Mouse (Mus musculus): ENCODE results near the gene Slc25a19.
A peak's percentile ranks its signal among the peaks of the same experiment; 100 is the strongest.
"Not testable (repeated sequence)": the region's sequence is repeated elsewhere in the genome, so short reads cannot be mapped to it uniquely, and the experiment has no call there.

Slc25a19 gene

DNA sequence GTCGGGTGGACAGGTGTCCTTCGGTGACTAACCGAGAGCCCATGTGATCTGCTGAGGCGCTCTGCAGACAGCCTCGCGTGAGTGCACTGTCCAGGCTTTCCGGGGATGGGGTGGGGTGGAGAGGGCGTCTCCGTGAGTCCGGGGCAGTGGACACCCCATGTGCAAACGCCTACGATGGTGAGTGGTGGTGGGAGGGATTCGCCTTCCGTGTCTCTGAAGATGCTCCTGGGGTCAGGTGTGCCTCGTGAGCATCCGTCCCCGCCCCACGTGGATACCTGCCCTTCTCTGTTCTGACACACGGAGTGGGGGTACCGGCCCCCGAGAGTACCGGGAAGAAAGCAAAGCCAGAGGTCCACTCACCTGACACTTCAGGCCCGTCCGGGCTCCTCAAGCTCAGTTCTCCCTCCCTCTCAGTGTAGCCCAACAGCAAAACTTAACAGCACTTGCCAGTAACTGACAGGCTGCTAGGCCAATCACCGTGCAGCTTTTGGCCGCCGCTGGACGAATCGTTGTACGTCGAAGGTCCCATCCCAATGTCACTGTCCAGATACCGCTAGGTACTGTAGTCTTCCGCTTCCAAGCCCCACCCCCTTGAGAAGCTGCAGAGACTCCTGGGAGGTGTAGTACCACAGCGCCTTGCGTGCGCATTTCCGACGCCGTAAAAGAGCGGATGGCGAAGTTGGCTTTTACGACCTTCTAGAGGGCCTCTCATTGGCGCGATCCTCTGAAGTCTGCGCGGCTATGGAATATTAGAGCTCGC is at the start of gene Slc25a19:
Gene Slc25a19 (minus strand): TSS at position 591 of the 760 bp plus-strand sequence.
- DNase-seq (ENCODE audit: low spot score) = peak; percentile 100

DNA sequence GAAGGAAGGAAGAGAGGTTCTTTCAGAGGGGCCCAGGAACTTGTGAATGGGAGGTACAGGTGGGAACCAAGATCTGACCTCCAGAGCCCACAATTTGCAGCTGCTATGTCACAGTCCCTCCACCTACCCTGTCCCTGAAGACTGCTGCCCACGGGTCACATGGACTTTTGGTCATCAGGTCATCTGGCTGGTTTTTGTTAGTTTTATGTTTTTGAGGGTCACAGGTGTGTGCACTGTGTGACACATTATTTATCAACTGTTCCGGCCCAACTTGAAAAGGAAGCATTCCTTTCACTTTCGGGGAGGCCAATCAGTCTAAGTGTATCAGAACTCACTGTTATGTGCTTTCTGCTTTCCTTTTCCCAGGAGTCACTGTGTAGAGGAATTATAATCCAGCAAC is 49.4 kb upstream of the Slc25a19 start:
- DNase-seq (ENCODE audit: low spot score) = no peak

DNA sequence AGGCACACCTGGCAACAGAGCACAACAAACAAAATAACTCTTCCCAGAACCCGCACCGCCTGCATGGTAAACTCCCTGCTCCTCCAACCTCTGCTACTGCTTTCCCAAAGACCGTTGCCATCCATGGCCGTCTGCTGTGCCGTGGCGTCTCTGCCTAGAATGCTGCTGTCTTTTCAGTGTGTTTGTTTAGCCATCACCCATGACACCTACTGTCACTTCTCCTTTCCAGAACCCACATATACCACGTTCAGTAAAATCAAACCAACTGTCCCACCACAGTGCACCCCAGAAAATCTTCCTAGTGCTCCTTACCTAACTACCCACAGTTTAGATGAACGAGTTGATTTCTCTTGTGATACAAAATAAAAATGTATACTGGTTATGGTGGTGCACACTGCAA is 48.6 kb upstream of the Slc25a19 start:
- no peak for DNase-seq (ENCODE audit: low spot score)

DNA sequence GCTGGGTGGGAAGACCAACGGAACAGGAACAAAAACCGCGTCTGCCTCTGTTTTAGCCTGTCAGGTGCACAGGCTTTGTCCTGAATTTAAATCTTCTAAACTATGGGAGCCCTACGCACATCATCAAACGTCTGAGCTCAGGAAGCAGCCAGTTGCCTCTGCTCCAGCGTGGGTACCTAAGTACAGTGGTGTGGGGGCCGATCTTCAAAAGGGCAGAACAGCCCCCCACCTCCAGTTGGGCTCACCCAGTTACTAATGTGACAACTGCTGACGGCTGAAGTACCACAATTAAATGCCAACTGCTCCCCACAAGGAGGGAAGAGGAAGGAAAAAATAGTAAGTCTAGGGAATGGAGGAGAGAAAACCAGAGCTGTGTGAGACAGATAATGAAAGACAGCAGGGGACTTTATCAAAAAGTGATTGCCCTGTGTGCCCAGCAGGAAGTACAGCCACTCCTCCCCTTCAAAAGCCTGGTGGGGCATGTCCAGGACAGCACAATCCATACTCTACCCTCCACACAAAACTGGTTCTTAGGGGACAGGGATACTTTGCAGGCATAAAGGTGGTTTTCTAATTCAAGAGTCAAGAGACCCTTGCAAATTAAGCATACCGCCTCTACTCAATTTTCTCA is 46.3 kb upstream of the Slc25a19 start:
- DNase-seq (ENCODE audit: low spot score) = no peak

DNA sequence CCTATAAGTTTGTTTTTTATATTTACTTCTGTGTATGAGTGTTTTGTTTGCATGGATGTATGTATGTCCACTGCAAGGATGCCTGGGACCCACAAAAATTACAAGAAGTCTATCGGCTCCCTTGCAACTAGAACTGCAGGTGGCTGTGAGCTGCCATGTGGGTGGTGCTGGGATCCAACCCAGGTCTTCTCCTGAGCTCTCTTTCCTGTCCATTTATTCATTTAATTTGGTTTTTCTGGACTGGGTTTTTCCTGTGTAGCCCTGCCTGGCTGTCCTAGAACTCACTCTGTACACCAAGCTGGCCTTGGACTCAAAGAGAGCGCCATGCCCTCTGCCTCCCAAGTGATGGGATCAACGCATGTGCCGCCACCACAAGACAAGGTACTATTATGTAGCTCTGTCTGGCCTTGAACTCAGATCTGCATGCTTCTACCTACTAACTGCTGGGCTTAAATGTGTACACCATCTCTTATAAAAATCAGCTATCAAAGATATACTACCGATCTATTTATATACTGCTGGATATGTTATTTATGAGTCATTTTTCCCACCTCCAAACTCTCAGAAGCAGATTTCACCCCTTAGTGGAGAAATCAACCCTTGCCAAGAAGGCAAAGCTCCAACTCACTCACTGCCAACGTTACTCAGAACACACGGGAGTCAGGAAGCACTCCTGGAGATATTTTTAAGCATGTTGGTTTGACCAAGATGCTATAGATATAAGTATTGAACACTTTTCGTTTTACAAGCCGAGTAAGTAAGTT is 45.6 kb upstream of the Slc25a19 start:
- DNase-seq (ENCODE audit: low spot score) = no peak

DNA sequence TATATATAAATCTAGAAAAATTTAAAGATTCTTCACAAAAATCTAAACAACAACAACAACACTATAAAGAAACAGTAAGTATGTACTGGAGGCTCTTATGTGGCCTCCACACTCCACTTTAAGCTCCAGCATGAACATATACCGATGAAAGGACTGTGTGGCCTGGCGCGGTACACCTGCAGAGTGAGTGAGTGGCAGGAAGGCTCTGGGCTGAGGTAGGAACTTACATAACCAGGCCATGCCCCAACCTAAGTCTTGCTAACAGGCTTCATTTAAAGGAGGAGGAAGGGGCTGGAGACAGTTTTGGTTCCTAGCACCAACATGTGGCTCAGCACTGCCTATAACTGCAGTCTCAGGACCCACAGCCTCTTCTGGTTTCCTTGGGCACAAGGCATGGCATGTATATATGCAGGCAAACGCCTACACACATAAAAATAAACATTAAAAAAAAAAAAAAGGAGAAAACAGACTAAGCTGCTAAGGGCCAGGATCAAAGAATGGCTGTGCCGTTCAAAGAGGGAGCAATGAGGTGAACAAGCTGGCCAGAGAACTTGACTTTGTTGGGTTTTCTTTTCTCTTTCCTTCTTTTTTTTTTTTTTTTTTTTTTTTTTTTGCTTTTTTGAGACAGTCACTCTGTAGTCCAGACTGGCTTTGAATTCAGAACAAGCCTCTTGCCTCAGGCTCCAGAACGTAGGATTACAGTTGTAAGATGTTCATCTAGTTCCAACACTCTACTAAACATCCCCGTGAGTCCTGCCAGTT is 44.3 kb upstream of the Slc25a19 start:
- no peak for DNase-seq (ENCODE audit: low spot score)

DNA sequence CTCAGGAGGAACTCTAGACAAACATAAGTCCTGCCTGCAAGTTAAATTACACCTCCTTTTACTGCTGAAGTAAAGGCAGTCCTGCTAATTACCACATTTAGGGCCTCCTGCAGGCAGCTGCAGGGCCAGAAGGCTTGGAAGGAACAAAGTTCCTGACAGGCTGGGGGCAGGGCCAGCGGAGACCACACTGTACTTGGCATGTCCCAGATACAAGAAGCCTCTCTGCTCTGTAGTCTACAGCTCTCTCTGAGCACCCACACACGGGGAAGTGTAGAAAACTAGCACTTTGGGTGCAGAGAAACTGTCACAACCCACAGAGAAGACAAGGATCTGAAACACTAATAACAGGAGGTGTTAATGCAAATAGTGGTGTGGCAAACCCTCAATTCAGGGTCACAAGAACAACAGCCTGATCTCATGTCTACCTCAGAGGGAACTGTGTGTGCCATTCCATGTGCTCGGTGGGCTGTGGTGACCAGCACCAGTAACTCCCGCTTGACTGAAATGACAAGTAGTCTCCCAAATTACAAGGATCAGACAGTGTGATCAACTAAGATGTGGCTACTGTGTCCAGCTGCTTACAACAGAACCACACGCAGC is 42.5 kb upstream of the Slc25a19 start:
- no peak for DNase-seq (ENCODE audit: low spot score)

DNA sequence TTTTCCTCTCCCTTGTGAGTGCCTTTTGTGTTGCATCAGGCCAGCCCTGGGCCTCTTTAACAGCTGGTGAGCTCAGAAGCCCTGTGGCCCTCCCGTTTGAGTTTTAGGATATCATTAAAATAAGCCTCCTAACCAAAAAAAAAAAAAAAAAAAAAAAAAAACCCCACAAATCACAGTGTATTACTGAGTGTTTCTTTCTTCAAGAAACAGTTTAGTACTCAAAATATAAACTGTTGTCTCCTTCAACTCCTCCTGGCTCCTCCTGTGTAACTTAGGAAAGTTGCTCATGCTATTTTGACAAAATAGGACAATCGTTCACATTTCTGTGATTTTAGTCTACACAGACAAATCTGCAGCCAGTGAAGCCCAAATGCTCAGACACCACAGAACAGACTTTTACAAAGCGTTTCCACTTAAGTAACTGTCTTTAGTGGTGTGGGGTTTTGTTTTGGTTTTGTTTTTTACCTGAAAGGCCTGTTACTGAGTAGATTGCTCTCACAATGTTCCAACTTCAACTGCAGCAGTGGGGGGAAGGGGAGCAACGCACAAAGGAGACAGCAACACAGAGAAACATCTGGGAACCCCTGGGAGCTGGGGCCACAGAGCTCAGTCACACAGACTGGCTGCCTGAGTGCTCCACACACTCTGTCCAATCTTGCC is 35.7 kb upstream of the Slc25a19 start:
- no peak for DNase-seq (ENCODE audit: low spot score)

DNA sequence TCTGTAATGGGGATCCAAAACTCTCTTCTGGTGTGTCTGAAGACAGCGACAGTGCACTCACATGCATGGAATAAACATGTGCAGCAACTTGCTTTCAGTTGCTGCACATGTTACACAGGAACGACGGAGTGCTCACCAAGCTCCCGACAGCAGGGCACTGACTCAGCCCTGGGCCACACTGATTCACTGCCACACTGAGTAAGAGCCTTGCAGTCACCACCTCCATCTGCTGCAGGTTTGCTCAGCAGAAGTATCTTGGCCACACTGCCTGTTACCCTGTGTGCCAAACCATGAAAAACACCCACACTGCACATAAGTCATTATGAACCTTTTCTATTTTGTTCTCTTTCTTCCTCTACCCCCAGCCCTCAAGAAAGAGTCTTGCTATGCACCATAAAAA is 32.3 kb upstream of the Slc25a19 start:
- DNase-seq (ENCODE audit: low spot score) = no peak

DNA sequence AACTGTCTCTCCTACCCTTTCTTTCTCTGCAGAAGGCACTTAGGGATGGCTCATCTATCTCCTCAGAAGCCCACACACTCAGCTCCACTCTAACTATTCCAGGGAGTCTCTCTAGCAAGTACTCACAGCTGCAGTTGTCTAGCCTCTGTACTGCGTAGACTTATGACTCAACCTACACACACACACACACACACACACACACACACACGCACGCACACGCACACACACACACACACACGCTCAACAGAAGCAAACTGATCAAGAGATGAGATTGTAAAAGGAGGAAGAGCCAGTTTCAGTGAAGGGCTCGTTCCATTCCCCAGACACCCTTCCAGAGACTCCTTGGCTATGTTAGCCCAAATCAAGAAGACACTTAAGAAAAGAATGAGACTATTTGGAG is 30.4 kb upstream of the Slc25a19 start:
- no peak for DNase-seq (ENCODE audit: low spot score)

DNA sequence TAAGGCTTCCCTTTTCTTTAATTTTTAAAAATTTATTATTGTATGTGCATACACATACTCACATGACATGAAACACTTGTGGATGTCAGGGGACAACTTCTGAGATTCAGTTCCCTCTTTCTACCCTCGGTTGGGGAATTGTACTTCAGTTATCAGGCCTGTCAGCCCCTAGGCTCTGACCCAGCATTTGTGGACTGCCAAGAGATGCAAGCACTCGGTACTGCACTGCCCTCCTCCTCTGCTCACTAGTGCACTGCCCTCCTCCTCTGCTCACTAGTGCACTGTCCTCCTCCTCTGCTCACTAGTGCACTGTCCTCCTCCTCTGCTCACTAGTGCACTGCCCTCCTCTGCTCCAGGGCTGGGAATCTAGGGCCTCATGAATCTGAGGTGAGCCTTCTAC is 26.0 kb upstream of the Slc25a19 start:
- DNase-seq (ENCODE audit: low spot score) = no peak

DNA sequence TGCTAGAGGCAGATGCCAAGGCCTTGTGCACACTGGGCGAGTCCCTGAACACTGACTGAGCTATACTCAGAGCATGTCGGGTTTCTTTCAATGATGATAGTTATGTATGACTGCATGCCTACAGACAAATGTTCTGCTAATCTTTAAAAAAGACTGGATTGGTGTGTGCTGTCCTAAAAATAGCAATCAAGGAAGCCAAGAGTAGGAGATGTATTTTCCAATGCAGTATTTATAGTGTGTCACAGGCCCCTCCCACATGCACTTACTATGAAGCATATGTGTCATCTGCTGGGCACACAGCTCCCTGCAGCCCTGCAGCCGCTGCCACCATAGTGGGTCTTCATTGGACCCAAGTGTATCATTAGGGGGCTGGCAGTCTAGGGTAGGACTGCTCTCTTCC is 25.1 kb upstream of the Slc25a19 start:
- no peak for DNase-seq (ENCODE audit: low spot score)

DNA sequence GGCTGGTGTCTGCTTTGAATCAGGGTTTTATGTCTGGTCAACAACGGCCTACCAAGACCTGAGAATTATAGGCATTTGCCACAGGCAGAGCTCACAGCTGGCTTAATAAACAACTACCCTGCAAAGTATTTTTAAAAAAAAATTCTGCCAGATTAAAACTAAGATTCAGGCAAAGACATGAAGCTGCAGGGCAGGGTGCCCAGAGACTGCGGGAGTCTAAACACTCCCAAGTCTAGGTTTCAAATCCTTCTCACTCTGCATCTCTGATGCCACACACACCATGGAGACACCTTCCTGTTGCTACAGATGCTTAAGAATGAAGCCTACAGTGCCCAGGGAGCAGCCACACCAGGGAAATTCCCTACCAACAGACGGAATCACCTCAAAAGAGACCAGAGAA is 23.6 kb upstream of the Slc25a19 start:
- DNase-seq (ENCODE audit: low spot score) = no peak

DNA sequence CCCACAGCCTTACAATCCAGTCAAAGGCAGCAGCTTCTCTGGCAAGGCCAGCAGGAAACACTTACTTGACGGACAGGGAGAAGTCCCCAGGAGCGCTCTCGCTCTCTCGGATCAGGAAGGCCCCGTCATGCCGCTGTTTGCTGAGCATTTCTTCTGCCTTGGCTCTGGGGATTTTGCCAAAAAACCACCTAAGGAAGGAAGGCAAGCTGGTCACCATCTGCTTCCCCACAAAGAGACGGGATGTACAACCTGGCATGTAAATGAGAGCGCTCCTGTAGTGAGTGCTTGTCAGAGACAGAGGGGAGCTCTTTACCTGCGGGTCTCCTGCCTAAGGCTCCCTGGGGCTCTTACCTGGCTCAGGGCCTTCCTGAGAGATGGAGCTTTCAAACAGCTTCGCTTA is 21.6 kb upstream of the Slc25a19 start:
- no peak for DNase-seq (ENCODE audit: low spot score)

DNA sequence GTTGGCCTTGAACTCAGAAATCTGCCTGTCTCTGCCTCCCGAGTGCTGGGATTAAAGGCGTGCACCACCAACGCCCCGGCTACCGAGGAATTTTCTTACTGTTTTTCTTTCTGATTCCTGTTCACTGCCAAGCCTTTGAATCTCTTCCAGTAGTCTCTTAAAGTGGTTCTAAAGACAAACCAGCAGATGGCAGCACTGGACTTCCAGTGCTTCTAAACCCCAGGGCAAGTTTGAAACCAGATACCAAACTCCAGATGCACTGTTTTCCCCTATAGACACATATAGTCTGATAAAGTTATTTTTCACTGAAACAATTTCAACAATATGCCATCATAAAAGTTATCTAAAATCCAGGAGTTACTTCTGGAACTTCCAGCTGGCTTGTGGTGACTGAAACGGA is 19.4 kb upstream of the Slc25a19 start:
- peak; percentile 91 for DNase-seq (ENCODE audit: low spot score)

DNA sequence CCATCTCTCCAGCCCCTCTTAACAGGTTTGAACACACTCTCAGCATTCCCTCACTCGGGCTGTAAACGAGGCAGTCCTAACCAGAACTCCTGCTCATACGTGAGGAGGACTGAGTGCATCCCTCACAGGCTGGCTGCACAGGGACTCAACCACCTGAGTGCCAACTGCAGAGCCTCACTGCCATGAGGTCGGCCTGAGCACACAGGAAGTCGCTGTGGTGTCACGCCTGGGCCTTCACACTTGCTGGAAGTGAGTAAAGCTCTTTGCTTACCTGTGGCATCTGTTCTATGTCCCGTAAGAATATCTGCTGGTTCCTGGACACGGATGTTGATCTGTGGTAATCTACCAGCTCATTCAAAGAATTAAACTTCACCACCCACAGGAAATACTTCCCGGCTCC is 18.3 kb upstream of the Slc25a19 start:
- DNase-seq (ENCODE audit: low spot score) = no peak

DNA sequence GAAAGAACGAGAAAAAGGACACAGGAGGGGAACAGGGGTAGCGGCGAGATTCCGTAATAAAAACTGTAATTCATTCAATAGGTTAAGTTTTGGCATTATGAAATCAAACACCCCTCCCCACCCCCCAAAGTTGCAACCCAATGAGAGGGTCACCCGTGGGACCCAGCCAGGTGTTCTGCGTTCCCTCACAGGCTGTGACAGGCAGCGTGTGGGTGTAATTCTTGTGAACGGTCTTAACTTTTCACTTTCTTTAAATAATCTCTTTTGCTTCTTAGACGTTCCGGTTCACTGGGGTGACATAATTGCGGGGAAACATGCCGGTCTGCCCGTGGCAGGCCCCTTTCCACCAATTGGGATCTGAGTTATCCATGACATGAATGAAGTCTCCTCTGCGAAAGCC is 17.4 kb upstream of the Slc25a19 start:
- DNase-seq (ENCODE audit: low spot score) = not testable (repeated sequence)

DNA sequence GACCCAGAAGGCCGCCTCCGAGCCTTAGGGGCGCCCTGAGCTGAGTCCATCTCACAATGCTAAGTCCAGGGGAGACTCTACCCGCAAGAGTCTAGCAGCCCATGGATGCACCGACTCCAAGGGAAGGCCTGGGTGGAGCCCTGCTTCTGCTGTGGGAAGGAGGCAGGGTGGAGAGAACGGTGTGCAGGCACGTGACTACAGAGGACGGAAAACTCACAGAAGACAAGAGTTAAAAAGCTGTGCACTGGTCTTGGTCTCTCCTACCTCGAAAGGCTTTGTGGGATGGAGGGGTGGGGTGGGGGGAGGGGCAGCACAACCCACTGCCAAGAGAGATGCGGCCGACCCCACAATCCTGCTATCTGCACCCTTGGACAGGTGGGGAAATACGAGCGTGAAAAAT is 16.2 kb upstream of the Slc25a19 start:
- DNase-seq (ENCODE audit: low spot score) = no peak

DNA sequence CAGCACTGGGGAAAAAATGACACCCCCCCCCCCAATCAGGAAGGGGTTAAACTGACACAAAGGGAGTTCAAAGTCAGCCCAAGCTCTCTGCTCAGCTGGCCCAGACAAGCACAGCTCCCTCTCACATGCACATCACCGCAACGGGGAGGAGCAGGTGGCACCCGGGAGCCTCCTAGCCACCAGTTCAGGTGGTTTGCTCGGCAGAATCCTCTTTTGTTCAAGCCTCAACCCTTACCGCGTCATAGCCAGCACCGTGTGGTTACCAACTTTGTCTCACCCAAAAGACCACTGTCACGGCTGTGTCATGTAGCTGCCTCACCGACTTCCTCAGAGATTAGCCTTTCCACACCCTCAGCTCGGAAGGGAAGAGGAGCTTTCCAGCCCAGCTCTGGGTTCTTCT is 15.2 kb upstream of the Slc25a19 start:
- no peak for DNase-seq (ENCODE audit: low spot score)

DNA sequence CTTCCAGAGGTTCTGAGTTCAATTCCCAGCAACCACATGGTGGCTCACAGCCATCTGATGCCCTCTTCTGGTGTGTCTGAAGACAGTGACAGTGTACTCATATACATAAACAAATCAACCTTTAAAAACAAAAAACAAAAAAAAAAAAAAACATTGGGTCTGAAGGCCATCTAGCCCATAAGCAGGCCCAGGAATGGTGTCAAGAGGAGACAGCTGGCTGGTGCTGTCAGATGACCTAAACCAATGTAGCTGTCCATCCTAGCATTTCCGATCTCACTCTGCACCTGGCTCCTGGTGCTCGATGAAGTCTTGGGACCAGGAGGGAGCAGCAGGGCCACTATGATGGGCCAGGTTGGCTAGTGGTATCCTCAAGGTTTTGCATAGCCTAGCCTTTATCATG is 14.6 kb upstream of the Slc25a19 start:
- DNase-seq (ENCODE audit: low spot score) = no peak

DNA sequence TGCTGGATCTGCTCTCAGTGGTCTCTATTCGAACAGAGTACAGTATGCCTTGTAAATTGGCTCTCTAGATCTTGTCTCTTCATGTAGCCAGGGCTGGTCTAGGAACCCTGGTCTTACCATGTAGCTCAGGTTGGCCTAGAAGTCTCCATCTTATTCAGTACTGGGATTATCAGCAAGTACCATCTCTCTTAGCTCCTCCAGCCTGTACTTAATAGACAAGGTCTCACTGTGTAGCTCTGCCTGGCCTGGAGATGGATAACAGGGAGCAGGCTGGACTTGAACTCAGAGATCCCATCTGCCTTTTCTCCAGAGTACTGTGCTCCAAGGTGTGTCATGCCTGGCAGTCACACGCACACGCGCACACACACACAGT is 13.6 kb upstream of the Slc25a19 start:
- DNase-seq (ENCODE audit: low spot score) = no peak

Measured in adipocyte (in vitro differentiated cells).